Mouse (Mus musculus): ENCODE data around the gene Ppp1r3d.

Ppp1r3d gene

DNA sequence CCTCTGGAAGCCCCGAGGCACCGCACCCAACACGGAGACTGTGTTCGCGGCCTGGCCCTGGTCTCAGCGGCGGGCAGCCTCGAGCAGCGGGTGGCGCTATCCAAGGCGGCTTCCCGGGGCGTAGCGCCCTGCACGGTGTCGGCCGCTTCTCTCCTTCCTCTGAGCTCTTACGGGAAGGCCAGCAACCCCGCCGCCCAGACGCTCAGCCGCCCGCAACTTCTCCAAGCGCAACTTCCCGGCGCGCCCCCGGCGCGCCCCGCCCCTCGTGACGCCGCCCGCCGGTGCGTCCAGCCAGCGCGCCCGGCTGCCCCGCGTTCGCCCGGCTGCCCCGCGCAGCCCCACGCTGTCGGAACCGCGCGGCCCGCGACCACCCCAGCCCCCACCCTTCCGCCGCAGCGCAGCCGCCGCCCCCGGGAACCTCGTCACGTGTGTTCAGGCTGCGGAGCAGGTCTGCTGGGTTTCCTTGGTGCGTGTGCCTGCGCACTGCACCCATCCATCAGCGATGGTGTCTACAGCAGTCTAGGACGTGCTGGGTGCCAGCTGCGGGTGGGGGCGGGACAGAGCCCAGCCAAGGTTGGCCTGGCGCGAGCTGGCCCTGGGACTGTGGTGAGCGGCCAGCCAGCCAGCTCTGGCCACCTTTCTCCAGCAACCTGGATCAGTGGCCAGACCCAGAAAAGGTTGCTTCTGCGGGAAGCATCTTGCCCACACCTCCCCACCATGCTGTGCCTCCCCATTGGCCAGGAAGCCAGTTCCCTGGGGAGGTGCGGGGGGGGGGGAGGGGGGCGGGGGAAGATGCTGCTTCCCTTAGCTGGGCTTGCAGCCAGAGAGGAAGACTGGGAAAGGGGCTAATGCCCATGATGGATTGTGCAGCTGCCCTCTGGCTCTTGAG, at the start of gene Ppp1r3d, which contains the start of gene Fam217b:
TSS of gene Ppp1r3d (minus strand) at position 212 of the 889 bp plus-strand sequence.
TSS of gene Fam217b (plus strand) at position 264 of the 889 bp plus-strand sequence.
- DNase-seq (ENCODE audit: low read depth): no peak

- no peak for DNase-seq (ENCODE audit: low read depth)
These were observed 46.1 kb upstream of the Ppp1r3d start for GRCm38 (mm10) chr2:178460353-178460752.

DNA sequence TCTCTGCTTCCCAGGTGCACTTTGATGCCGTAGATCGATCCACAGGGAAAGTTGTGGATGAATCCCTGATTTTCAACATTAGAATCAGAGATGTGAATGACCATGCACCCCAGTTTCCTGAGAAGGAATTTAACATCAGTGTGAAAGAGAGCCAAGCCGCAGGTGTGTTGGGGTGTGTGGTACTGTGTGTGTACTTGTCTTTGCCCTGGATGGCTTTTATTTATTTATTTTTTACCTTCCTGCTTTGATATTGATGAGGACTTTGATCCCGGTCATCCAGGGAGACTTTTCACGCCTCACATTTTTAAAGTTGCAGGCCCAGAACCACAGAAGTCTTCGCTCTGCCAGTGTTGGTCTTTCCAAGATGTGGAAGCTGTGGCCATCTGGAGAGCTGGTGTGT, 43.1 kb upstream of the Ppp1r3d start:
- DNase-seq (ENCODE audit: low read depth): no peak

DNA sequence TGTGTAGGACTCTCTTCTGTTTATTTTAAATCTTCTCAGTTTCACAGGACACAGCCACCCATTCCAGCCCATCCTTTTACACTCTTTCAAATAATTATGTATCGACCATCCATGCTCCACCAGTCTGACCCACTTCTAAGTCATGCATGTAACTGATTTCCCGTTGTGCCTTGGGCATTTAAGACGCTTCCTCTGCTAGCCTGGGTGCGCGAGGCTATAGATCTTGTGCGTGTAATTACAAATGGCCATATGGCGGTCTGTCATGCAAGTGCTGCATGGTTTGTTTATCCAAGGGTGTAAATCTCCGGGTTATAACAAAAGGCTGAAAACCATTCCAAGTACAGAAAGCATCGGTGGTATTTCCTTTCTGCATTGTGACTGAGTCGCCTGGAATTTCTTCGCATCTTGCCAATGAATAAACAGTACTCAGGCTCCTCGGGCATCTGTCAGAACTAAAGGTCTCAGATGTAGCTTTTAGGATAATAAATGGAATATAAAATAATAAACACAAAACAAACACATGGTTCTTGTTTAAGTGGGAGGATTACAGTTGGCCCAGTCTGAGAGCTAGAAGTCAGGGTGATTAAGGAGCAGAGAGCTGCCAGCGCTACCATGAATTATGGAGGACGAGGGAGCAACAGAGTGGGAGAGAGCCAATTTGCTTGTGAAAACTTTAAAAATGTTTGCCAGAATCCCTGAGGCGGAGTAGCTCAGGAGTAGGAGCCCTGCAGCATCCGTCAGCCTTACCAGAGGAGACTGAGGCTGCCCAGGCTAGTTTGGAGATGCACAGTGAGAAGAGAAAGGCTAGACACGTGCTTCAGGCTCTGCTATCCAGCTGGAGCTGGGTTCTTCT, 40.6 kb upstream of the Ppp1r3d start:
- no peak for DNase-seq (ENCODE audit: low read depth)

- no peak for DNase-seq (ENCODE audit: low read depth)
These were observed 36.7 kb upstream of the Ppp1r3d start for GRCm38 (mm10) chr2:178450961-178451360.

- no peak for DNase-seq (ENCODE audit: low read depth)
These were observed 36.0 kb upstream of the Ppp1r3d start for GRCm38 (mm10) chr2:178450236-178450635.

- no peak for DNase-seq (ENCODE audit: low read depth)
These were observed 35.1 kb upstream of the Ppp1r3d start for GRCm38 (mm10) chr2:178449386-178449785.

DNA sequence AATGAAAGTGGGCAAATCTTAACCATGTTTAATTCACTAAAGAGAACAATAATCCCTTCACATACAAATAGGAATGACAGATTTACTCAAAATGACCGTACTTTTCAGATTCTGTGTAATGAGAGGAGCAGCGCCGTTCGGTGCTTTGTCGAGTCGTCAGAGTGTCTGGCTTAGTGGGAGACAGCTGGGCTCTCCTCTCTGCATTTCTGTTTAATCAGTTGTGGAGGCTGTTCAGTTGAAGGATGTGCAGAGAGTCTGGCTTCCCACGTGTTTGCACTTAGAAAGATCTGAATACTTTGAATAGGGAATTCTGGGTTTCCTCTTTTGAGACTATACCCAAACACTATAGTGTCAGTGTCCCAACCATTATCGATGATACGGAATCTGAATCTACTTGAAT, 23.0 kb upstream of the Ppp1r3d start:
- no peak for DNase-seq (ENCODE audit: low read depth)

GRCm38 (mm10) chr2:178433903-178434302, 19.6 kb upstream of the Ppp1r3d start:
- no peak for DNase-seq (ENCODE audit: low read depth)

DNA sequence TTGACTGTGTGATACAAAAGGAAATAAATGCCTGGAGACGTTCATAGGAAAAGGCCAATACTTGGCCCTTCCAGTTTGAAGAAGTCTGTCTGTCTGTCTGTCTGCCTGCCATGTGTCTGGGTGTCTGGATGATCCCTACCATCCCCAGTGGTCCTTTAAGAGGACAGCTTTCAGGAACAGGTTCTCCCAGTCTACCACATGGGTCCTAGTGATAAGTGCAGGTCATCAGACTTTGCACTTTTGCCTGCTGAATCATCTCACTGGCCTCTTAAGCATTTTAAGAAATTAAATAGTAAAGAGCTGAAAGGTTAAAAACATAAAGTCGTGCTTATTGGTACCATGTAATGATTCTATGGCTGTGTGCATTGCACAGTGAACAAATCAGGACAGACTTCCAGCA, 19.2 kb upstream of the Ppp1r3d start:
- no peak for DNase-seq (ENCODE audit: low read depth)

DNA sequence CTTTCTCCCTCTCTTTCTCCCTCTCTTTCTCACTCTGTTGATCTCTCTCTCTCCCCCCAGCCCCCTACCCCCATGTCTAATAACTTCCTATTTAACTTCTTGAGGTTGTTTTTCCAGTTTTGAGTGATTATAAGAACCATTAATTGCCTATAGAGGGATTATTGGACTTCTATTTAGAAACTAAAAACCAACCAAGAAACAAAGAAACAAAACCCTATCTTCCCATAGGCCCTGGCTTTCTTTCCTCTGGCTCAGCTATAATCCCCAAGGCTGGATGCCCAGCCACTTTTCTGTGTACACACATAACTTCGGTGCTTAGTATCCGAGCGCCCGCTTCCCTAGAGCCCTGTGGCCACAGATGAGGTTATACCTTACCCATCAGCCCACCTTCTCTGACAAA, 16.0 kb upstream of the Ppp1r3d start, which contains the start of gene Cdh26:
TSS of gene Cdh26 (plus strand) at position 301 of the 400 bp plus-strand sequence.
- no peak for DNase-seq (ENCODE audit: low read depth)

- DNase-seq (ENCODE audit: low read depth): no peak
These were observed 15.2 kb upstream of the Ppp1r3d start for GRCm38 (mm10) chr2:178429426-178429825.

- no peak for DNase-seq (ENCODE audit: low read depth)
These were observed 14.4 kb upstream of the Ppp1r3d start for GRCm38 (mm10) chr2:178428676-178429075.

DNA sequence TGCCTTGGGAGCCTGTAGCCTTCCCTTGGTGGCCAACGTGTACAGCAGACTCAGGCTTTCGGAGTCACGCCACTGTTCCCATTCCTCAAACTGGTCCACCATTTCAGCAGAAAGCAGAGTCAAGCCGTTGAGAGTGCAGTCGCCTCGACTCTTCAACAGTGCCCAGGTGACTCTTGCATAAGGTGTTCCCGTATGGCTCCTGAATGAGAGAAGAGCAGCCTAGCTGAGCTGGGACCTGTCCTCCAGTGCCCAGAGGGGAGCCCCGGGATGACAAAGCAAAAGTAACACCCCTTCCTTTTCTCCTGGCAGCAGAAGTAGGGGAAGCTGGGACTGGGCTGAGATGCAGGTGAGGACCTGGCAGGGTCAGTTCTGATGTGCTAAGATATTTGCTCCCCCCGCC, 13.9 kb upstream of the Ppp1r3d start:
- no peak for DNase-seq (ENCODE audit: low read depth)

DNA sequence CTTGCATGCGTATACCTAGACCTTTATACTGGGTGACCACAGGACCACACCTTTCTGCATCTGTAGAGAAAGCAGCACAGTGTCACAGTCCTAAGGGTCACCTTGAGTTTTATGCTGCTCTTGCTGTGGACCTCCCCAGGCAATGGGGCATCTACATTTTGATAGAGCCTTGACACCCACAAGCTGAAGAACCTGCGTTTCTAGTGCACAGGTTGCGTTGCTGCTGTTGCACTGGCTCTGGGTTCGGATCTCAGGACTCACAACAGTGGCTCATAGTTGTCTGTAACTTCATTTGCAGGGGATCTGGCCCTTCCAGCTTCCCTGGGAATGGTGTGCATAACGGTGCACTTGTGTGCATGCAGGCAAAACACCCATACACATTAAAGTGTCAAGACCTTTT, 12.9 kb upstream of the Ppp1r3d start:
- DNase-seq (ENCODE audit: low read depth): no peak

GRCm38 (mm10) chr2:178426229-178426628, 12.0 kb upstream of the Ppp1r3d start:
- no peak for DNase-seq (ENCODE audit: low read depth)

GRCm38 (mm10) chr2:178423223-178423622, 9.0 kb upstream of the Ppp1r3d start:
- no peak for DNase-seq (ENCODE audit: low read depth)

- DNase-seq (ENCODE audit: low read depth): no peak
These were observed 7.9 kb upstream of the Ppp1r3d start for GRCm38 (mm10) chr2:178422186-178422585.

- no peak for DNase-seq (ENCODE audit: low read depth)
These were observed 7.3 kb upstream of the Ppp1r3d start for GRCm38 (mm10) chr2:178421603-178422002.

DNA sequence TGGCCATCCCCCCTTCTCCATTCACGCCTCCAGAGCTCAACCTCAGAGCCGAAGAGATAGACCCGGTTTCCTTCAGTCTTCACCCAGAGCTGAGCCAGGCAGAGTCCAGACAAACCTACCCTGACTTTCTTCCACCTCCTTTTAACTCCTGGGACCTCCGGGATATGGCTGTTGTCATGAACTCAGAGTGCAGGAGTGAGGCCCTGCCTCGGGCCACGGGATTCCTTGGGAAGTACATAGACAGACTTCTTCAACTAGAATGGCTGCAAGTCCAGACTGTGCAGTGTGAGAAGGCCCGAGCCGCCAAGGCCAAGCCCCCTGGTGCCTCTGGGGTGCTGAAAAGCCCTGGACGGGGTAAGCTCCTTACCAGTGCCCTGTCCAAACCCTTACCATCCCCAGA, 6.3 kb upstream of the Ppp1r3d start:
- no peak for DNase-seq (ENCODE audit: low read depth)

GRCm38 (mm10) chr2:178416970-178417369, 2.7 kb upstream of the Ppp1r3d start:
- DNase-seq (ENCODE audit: low read depth): no peak

DNA sequence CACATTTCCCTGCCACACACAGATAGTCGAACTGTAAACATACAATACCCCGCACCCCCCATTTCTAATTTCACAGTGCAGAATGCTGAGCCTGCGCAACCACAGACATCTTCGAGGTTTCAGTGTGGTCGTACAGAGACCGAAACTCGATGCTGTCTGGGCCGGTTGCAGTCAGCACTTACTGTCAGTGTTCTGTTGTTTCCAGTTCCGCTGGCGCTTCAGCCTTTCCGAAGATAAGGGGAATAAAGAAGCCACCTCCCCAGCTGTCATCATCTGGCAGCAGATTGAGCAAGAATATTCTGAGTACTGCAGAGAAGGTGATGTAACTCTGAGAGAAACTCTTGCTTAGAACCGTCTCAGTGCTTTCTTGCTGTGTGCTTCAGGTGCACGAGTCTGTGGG, 2.2 kb upstream of the Ppp1r3d start:
- DNase-seq (ENCODE audit: low read depth): no peak

GRCm38 (mm10) chr2:178415150-178415448, 827 bp upstream of the Ppp1r3d start:
- DNase-seq (ENCODE audit: low read depth): no peak
